Mouse (Mus musculus) neural tube, embryonic 10.5 days (tissue): Measurements from ENCODE around the gene Pxn.
"Not testable (repeated sequence)": the region's sequence is repeated elsewhere in the genome, so short reads cannot be mapped to it uniquely, and the experiment has no call there.

Source experiments
- DNase-seq: peaks from one replicate; pipeline ENCODE4 v3.0.0-alpha.2; 2017; ENCODE audit warnings: low spot score; ENCODE audit errors: extremely low spot score

Pxn gene

DNA sequence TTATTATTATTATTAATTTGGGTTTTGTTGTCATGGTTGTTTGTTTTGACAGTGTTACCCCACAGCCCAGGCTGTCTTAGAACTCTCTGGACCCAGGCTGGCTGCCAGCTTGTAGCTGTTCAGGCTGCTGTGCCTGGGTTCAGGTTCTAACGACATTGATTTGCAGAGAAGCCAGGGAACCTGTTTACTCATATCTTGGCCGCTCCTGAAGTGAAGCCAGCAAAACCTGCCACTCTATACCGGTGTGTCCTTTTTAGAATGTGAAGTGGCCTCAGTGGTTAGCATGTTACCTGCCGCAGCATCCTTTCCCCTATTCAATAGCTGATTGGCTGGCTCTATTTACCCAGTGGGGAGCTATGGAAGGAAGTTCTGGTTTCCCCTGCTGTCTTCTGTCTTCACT, 19.8 kb upstream of the Pxn start:
- no peak for DNase-seq

DNA sequence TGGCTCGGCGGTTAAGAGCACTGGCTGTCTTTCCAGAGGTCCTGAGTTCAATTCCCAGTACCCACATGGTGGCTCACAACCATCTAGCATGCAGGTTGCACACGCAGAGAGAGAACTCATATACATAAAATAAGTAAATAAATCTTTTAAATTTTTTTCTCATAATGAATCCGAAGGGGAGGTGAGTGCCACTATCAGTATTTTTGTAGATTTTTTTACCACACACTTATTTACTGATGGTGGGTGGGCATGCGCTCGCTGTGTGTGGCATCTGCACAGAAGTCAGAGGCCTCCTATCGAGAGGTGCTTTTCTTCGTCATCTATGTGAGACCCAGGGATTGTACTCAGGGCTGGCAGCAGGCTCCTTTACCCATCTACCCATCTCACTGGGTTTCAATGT, 19.1 kb upstream of the Pxn start:
- DNase-seq = no peak

DNA sequence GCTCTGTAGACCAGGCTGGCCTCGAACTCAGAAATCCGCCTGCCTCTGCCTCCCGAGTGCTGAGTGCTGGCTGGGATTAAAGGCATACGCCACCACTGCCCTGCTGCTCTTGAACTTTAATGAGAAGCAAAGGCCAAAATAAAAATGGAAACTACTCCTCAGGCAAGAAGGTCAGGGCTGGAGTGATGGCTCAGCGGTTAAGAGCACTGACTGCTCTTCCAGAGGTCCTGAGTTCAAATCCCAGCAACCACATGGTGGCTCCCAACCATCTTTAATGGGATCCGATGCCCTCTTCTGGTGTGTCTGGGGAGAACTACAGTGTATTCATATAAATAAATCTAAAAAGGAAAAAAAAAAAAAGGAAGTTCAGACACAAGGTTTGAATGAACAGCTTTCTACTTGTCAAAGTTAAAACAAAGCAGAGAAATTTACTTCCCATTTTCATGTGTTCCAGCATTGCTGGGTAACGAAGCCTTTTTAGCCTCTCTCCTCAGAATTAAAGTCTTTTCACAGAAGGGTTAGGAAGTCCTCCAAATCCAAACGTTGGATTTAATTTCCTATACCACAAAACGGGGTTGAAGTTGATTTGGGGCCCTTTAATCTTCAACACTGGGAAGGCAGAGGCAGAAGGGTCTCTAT, 18.4 kb upstream of the Pxn start:
- DNase-seq = no peak

DNA sequence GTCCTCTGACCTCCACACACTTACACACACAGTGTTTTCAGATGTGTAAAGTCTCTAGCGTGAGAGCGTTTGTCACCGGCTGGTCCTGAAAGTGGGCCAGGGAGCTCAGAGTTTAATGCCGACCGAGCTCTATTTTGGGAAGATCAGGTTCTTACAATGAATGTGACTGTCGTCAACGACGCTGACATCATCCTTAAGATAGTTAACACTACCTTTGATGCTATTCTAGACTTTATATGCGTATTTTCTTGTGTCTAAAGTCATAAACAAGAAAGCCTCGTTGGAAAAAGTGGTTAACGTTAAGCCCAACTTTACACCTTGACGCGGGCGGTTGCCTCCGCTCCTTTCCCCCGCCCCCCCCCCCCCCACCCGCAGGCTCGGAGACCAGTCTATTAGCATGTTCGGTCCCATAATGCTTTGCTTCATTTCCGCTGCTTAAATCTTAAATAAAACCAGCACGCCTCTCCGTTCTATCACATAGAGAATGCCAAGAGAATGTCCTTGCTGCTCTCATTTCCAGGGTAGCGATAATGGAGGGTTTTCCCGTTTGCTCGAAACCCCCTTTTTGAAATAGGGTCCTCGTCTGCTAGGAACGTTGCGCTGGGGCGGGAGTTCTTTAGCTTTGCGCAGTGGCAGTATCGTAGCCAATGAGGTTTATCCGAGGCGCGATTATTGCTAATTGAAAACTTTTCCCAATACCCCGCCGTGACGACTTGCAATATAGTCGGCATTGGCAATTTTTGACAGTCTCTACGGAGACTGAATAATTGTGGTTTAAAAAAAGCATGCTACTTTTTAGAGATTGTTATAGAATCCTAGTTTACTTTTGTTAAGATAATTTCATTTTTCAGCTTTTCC, 17.4 kb upstream of the Pxn start:
- DNase-seq = peak; percentile 83

DNA sequence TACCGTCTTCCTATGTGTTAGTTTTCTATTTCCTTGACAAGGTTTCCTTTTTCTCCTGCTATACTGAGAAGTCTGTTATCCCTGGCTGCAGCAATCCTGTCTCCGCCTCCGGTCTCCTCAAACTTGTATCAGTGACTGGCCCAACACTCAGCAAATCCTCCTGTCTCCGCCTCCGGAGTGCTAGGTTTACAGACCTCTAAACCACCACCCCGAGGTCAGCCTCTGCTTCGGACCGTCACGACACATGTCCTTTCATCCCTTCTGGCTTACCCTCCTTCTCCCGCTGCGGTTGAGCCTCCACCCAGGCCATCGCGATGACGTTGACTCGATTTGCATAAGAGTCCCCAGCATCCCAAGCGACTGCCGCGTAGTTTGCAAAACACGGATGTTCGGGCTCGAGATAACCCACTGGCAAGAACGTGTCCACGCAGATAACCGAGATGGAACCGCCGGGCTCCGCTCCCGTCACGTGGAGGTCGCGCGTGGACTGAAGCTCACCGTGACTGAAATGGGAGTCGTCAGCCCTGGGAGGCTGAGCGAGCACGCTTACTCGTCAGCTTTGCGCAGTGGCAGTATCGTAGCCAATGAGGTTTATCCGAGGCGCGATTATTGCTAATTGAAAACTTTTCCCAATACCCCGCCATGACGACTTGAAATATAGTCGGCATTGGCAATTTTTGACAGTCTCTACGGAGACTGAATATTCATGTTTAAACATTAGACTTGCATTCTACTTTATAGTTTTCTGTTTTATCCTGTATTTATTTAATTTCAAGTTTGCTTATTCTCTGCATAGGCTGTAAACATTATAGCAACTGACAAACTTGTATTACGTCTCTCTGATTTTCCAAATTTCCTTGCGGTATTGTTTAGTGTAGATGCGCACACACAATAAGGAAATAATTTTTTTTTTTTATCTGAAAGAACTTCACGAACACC, 16.5 kb upstream of the Pxn start:
- peak; percentile 94 for DNase-seq

DNA sequence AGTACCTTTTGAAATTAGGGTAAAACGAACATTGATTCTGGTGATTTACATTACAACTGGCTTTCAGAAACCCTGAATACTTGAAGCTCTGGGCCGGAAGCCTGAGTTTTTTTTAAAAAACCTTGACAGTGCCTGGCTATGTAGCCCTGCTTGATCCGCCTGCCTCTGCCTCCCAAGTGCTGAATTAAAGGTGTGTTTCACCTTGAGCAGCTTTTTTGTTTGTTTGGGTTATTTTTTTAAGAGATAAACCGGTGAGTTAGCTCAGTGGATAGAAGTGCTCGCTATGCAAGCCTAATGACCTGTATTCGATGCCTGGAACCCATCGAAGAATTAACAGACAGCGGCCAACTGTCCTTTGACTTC, 15.9 kb upstream of the Pxn start:
- peak; percentile 40 for DNase-seq

DNA sequence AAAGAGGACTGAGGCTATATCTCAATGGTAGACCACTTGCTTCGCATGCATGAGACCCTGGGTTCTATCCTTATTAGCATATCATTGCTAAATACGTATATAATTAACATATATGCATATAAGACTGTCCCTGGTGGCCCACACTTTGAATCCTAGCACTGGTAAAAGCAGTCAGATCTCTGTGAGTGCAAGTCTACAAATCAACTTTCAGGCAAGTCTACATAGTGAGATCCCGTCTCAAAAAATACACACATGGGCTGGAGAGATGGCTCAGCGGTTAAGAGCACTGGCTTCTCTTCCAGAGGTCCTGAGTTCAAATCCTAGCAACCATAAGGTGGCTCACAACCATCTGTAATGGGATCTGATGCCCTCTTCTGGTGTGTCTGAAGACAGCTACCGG, 15.4 kb upstream of the Pxn start:
- DNase-seq = no peak

DNA sequence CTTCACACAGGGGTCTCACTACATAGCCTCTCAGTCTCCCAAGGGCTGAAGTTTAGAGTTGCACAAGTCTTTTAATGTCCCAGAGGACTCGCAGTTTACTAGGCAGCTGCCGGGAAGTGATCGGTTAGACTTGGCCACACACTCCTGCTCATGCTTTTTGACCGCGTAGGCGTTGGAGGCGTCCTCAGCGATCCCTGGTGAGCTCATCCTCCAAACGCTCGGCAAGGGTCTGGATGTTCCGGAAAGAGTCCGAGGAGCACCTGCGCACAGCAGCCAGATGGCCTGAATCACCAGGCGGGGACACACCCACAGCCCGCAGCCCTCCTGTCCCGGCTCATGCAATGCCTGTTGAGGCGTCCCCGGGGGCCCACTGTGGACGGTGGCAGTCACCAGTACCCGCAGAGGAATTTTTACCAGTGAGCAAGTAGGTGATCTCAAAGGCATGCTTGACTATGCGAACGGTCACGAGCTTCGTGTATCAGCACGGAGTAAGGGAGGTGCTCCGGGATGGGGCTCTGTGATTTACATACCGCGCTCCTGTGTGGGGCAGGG, 14.6 kb upstream of the Pxn start:
- DNase-seq = peak; percentile 43

DNA sequence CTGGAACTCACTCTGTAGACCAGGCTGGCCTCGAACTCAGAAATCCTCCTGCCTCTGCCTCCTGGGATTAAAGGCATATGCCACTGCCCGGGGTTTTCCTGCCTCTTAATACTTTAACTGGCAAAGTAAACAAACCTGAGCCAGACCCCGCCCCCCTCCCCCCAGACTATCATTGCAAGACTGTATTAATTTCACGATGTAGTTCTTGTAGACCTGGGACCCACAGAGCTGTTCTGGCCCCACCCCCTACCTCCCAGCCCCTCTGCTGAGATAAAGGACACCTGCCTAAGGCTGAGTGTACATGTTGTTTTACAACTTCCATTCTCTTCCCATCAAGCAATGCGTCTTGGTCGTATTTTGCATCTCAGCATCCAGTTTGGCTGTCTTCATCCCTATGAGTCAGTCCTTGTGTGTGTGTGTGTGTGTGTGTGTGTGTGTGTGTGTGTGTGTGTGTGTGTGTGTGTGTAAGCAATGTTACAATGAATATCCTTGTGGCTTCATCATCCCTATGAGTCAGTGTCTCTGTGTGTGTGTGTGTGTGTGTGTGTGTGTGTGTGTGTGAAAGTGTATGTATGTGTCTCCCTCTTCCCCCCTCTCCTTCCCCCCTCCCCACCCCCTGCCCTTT, 13.7 kb upstream of the Pxn start:
- DNase-seq = no peak

DNA sequence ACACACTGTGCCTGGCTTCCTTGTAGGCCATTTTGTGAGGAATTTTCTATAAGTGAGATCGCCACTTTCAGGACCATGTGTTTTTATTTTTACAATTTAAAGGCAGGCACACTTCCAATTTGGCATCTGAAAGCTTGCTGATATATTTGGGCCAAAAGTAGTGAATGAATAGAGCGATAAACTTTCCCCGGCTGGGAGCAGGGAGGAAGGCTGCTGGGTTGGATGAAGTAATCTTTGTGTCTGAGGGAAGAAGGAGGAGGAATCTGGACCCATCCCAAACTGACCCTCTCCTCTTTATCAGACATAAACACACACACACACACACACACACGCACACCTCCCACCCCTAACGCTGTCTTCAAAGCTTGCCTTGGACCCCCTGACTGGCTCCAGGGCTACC, 13.0 kb upstream of the Pxn start:
- DNase-seq = no peak

DNA sequence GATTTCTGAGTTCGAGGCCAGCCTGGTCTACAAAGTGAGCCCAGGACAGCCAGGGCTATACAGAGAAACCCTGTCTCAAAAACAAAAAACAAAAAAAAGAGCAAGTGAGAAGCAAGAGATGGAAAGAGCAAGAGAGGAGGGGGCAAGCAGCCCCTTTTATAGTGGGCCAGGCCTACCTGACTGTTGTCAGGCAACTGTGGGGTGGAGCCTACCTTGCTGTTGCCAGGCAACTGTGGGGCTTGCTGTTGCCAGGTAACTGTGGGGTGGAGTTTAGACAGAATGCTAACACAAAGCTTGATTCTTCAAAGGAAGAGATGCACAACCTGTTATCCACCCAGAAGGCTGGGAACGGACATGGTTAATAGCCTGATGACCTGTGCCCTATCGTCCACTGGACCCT, 10.9 kb upstream of the Pxn start:
- not testable (repeated sequence) for DNase-seq

DNA sequence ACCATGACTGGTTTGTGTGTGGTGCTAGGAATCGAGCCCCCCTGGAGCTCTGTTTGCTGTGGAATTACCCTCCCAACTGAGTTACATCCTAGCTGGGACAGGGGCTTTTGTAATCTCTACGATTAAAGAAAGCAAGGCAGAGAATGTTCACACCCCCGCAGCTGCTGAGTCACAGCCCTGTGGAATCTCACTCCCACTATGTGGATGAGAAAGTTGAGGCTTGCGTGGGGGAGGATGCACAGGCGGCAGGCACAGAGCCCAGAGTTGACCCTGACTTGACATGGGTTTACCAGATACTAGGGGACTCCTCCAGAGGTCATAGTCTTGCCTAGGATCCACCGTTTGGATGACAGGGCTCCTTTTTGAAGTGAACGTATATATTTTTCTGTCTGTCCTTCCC, 9.4 kb upstream of the Pxn start:
- no peak for DNase-seq

DNA sequence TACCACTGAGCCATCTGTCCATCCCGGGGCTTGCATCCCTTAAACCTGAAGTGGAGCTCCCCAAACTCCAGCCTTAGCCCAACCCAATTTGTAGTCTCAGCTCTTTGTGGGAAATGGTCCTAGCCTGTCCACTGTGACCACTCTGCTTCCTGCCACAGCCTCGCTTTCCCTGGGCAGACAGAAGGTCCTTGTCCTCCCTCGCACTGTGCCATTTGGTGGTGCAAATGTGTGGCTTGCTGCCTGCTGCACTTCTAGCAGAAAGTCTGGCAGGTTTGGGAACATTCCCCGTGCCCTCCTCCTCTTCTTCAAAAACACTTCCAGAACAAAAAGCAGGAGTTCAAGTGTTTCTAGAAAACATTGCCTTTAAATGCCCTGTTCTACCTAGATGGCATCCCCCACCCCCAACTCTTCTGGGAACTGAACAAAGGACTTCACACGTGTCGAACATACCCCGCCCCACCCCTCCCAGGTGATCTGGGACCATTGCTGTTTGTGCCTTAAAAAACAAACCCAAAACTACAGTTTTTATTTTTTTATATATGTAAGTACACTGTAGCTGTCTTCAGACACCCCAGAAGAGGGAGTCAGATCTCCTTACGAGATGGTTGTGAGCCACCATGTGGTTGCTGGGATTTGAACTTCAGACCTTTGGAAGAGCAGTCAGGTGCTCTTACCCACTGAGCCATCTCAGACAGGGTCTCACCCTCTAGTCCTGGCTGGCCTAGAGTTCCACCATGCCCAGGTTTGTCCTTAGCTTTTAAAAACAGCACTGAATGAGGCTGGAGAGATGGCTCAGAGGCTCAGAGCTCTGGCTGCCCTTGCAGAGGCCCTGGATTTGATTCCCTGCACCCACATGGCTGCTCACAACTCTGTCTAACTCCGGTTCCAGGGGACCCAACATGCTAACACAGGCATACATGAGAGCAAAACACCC, 7.9 kb upstream of the Pxn start:
- no peak for DNase-seq

DNA sequence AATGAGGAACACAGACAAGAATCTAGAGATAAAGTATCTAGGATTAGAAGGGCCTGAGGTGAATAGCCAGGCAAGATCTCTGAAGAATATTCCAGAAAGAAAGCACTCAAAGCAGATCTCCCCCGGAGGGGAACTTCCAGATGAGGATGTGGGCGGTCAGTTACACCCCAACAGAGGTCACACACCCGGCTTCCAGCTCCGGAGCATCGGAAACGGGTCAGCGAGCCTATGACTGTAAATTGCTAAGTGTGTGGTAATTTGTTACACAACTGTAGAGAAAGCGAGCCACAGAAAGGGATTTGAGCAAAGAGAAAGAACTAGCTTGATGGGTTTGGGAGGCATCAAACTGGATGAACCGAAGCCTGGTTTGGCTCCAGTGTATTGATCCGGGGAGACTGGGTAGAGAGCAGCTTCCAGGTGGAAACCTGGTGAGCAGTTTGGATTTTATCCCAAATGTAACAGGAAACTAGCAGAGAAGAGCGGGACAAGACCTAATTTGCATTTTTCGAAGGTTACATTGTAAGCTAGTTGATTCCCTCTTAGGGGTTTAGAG, 6.0 kb upstream of the Pxn start:
- no peak for DNase-seq

DNA sequence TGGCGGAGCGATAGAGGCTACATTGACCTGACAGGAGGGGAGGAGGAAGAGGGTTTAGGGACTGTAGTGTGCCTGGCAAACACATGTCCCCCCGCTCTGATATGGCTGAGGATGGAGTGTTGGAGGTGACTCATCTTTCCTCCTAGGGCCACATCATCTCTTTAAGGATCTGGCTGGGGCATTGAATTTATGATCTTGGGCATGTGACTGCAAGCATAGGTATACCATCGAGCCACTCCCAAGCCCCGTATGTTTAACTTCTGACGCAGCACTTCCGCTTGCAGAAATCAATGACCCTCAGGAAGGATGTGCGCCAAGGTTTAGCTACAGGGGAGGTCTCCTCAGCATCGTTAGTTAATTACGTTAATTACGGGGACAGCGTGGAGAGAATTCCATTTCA, 3.4 kb upstream of the Pxn start:
- no peak for DNase-seq

DNA sequence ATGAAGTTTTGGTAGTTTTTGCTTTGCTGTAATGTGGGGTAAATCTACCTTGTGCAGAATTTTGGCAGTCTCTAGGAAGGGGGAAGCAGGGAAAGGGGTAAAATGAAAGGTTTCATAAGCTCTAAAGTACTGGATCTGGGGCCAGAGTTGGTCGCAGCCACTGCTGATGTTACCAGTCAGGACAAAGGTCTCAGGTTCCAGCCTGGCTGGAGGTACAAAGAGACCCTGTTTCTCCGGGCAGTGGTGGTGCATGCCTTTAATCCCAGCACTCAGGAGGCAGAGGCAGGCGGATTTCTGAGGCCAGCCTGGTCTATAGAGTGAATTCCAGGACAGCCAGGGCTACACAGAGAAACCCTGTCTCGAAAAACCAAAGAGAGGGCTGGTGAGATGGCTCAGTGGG, 859 bp upstream of the Pxn start:
- DNase-seq = not testable (repeated sequence)

DNA sequence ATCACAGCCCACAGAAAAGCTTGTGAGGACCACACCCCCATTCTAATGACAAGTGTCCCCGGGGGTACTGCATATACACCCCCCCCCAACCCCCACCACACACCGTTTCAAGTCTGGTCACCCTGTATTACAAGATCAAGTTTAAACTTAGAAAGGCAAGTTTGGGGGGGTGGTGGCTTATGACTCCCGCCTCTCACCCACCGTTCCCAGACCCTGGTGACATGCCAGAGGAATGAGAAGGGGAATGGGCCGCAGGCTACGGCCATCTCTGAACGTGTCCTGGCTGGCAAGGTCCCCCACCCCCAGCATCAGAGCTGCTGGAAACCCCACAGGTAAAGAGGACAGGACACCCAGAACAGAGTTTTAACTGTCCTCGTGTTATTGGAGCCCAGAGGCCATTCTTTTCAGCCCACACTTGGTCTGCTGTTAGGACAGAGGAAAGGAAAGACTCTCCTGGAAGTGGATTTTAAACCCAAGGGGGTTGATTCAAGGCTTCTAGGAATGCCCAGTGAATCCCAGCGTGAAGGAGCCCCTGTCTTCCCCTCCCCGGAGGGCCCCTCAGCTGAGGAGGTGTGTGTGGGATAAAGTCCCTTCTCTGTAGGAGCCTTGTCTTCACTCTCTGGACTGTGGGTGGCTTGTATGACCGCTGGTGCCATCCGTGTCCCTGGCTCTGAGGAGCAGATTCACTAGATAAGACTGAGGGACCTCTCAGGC, 948 bp downstream of the Pxn start:
- no peak for DNase-seq

DNA sequence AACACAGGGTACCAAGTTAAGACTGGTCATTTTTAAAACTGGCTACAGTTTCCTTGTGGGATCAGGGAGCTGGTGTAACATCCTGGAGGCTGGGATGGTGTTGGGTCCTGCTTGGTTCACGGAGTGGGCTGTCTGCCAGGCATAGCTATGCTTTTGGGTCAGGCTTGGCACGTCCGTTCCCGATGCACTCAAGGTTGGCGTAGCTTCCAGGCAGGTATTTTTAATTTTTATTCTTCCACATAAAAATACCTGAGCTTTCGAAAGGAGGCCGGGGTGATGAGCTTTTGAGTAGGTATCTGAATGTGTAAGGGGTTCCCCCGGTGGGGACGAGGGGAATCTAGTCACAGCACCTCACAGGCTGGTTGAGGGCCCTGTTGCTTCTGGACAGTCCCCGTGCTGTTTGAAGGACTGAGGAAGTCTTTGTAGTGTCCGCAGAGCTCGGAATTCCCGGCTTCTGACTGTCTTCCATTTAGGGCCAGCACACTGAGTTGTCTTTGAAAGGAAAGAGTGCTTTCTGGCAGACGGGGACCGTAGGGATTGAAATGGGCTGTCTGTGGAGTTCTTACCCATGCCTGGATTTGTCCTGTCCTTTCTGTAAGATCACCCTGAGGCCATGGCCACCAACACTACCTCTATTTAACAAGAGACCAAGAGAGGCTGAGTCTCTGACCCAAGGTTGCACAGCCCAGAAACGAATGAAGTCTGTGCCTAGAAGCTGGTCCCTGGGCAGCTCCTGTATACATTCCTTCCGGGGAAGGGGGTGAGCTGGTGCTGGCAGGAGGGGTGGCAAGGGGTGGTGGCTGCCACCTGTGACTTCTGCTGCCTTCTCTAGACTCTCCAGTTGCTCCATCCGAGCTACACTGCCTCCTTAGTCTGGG, 1.7 kb downstream of the Pxn start:
- no peak for DNase-seq

DNA sequence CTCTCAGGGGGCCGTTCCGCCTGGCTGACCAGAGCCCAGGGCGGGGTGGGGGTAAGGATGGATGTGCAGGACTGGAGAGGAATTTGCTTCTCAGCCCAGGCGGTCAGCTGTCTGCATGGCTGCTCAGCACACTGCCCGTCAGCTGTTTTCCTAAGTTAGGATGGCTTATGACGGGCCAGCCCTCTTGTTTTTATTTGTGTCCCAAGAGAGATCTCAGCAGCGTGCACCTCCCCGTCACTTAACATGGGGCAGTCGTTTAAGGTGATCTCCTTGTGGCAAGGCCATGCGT, 2.3 kb downstream of the Pxn start:
- DNase-seq = no peak
